28 mouse cellular contexts compared by ENCODE assay signal in the genomic region with DNA sequence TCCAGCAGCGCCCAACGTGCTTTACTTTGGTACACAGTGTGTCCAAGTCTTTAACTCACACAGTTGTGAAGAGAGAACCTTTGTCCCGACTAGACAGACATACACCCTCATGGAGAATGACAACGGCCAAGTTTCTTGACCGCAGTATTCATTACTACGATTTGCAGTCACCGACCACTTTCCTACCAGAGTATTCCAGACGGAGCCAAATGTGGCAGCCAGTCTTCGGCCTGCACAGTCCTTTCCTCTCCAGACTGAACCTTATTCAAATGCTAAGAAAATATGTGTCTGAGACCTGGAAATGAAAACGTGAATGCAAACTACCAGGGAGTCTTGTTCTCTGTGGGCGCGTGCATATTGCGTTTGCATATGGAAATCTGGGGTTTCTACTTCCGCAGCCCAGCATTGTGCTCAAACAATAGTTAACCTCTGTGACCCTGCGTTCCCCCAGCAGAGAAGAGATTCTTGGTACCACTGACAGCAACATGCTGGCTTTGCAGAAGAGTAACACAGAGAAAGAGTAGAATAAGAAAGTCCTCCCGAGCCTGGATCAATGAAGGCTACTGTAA.
DNase-seq lines count a peak whose midpoint lies in the region; ATAC-seq lines count a peak whose summit lies in the region.
"Had no signal": no experiment of that assay in that cellular context is flagged by ENCODE, and none has a peak within 500 bp of the region (broad histone marks: within the 10 kb centered on the region; RNA-seq: fewer than 3 reads in every experiment).

No protein-coding gene starts in this region.

- 52% methylated on average over 16 of the region's 16 CpGs for WGBS in midbrain, embryonic 11.5 days
- WGBS in midbrain, embryonic 13.5 days = 42% methylated on average over 16 of the region's 16 CpGs

- no peak overlapping the region for H3K27ac ChIP-seq in midbrain, embryonic 11.5 days (ENCODE audit: low read depth, low read length)
- H3K27ac ChIP-seq in midbrain, embryonic 13.5 days = no peak overlapping the region
- H3K27ac ChIP-seq: embryonic facial prominence, embryonic 10.5 days; embryonic facial prominence, embryonic 15.5 days; forebrain, embryonic 12.5 days; hindbrain, embryonic 15.5 days; intestine, embryonic 15.5 days; layer of hippocampus, adult 2 months; left cerebral cortex, adult 2 months; liver, embryonic 12.5 days; midbrain, embryonic 12.5 days; neural tube, embryonic 13.5 days had no signal

- DNase-seq in embryo, embryonic 10 days (ENCODE audit: low spot score) = peak; percentile 11
- no peak for DNase-seq in embryo, embryonic 10.5 days (ENCODE audit: low spot score)
- DNase-seq in midbrain, embryonic 11.5 days (ENCODE audit: low spot score, missing footprints) = peak; percentile 90
- peak; percentile 31 for DNase-seq in WW6 (ENCODE audit: low read depth, low spot score)
- no peak for DNase-seq in left cerebral cortex, postnatal 25 days (ENCODE audit: low spot score in 2 of 2)
- DNase-seq: adrenal gland, postnatal 14 days; cerebellum, adult 11 months; cerebellum, adult 9-10 months; cerebellum, postnatal 36 days; gastrocnemius, postnatal 14 days; kidney, adult 2 months; kidney, postnatal 36 days; liver, postnatal 0 days; lung, postnatal 36 days; thymus, postnatal 14 days had no signal

- H3K9me3 ChIP-seq in midbrain, embryonic 11.5 days (ENCODE audit: control insufficient read depth, low read length) = no peaks in the 10 kb centered on the region
- H3K9me3 ChIP-seq in midbrain, embryonic 13.5 days = no peaks in the 10 kb centered on the region
- H3K9me3 ChIP-seq: embryonic facial prominence, embryonic 10.5 days; embryonic facial prominence, embryonic 15.5 days; forebrain, embryonic 12.5 days; heart, embryonic 12.5 days; hindbrain, embryonic 15.5 days; intestine, embryonic 15.5 days; liver, embryonic 12.5 days; midbrain, embryonic 12.5 days; neural tube, embryonic 13.5 days had no signal

- no peak overlapping the region for H3K9ac ChIP-seq in midbrain, embryonic 11.5 days (ENCODE audit: low read length)
- H3K9ac ChIP-seq in midbrain, embryonic 13.5 days (replicated peaks) = no peak overlapping the region
- H3K9ac ChIP-seq: embryonic facial prominence, embryonic 15.5 days; forebrain, embryonic 12.5 days; heart, embryonic 12.5 days; hindbrain, embryonic 15.5 days; intestine, embryonic 15.5 days; liver, embryonic 12.5 days; liver, postnatal 0 days; midbrain, embryonic 12.5 days; neural tube, embryonic 13.5 days had no signal

- intact Hi-C loops in left cerebral cortex, postnatal 25 days (cut with DNase I) = no loop called here

- no peak overlapping the region for H3K4me2 ChIP-seq in midbrain, embryonic 11.5 days
- H3K4me2 ChIP-seq in midbrain, embryonic 13.5 days (replicated peaks) = no peak overlapping the region
- H3K4me2 ChIP-seq: embryonic facial prominence, embryonic 15.5 days; forebrain, embryonic 12.5 days; heart, embryonic 12.5 days; hindbrain, embryonic 15.5 days; intestine, embryonic 15.5 days; liver, embryonic 12.5 days; midbrain, embryonic 12.5 days; neural tube, embryonic 13.5 days had no signal

- ATAC-seq in midbrain, embryonic 11.5 days (ENCODE audit: low FRiP score) = peak; percentile 46
- ATAC-seq in midbrain, embryonic 13.5 days = no peak
- no peak for ATAC-seq in inflammation-experienced regulatory T-cells, adult 6 months
- ATAC-seq: intestine, embryonic 15.5 days; liver, embryonic 12.5 days; liver, postnatal 0 days had no signal

- peaks cover 4% of the 10 kb centered on the region for H3K4me1 ChIP-seq in midbrain, embryonic 11.5 days (ENCODE audit: control insufficient read depth, insufficient read depth, low read length)
- H3K4me1 ChIP-seq in midbrain, embryonic 13.5 days (replicated peaks) = peaks cover 16% of the 10 kb centered on the region
- H3K4me1 ChIP-seq: embryonic facial prominence, embryonic 15.5 days; heart, embryonic 12.5 days; intestine, embryonic 15.5 days; liver, embryonic 12.5 days had no signal

- H3K36me3 ChIP-seq in midbrain, embryonic 11.5 days (ENCODE audit: control insufficient read depth, insufficient read depth, low read length) = no peaks in the 10 kb centered on the region
- H3K36me3 ChIP-seq in midbrain, embryonic 13.5 days = no peaks in the 10 kb centered on the region
- H3K36me3 ChIP-seq: embryonic facial prominence, embryonic 10.5 days; embryonic facial prominence, embryonic 15.5 days; forebrain, embryonic 12.5 days; heart, embryonic 12.5 days; hindbrain, embryonic 15.5 days; intestine, embryonic 15.5 days; liver, embryonic 12.5 days; midbrain, embryonic 12.5 days; neural tube, embryonic 13.5 days had no signal

- no peaks in the 10 kb centered on the region for H3K27me3 ChIP-seq in midbrain, embryonic 11.5 days (ENCODE audit: control insufficient read depth, insufficient read depth, low read length)
- no peaks in the 10 kb centered on the region for H3K27me3 ChIP-seq in midbrain, embryonic 13.5 days
- H3K27me3 ChIP-seq: embryonic facial prominence, embryonic 15.5 days; forebrain, embryonic 12.5 days; heart, embryonic 12.5 days; hindbrain, embryonic 15.5 days; intestine, embryonic 15.5 days; liver, embryonic 12.5 days; midbrain, embryonic 12.5 days; neural tube, embryonic 13.5 days had no signal

- H3K4me3 ChIP-seq in midbrain, embryonic 11.5 days (ENCODE audit: low read depth, low read length) = no peak overlapping the region
- H3K4me3 ChIP-seq in midbrain, embryonic 13.5 days (replicated peaks) = no peak overlapping the region
- H3K4me3 ChIP-seq: embryonic facial prominence, embryonic 10.5 days; embryonic facial prominence, embryonic 15.5 days; forebrain, embryonic 12.5 days; heart, embryonic 12.5 days; hindbrain, embryonic 15.5 days; intestine, embryonic 15.5 days; layer of hippocampus, adult 2 months; left cerebral cortex, adult 2 months; liver, embryonic 12.5 days; midbrain, embryonic 12.5 days; neural tube, embryonic 13.5 days had no signal

Comparison
In these comparisons a context has a peak if more than half of its experiments do, and no peak if none do; other contexts are left out.
1. DNase-seq: peak in embryo, embryonic 10 days (single experiment), midbrain, embryonic 11.5 days (single experiment) and WW6 (single experiment); none in embryo, embryonic 10.5 days (single experiment) and left cerebral cortex, postnatal 25 days (0 of 2).